Mouse (Mus musculus) forebrain, embryonic 11.5 days (tissue): ENCODE data around the gene Rab31. TPM values are rescaled to one million over a fixed set of nuclear protein-coding genes. Genes with fewer than 3 reads are reported as not detected.

Source experiments
- ATAC-seq: fragments of 200-750 bp; cut with Nextera tagmentation; replicated peaks from 2 replicates; pipeline ENCODE4 v1.8.0; 2017; ENCODE audit warnings: moderate TSS enrichment; ENCODE audit not compliant: low FRiP score
- DNase-seq: peaks from one replicate; pipeline ENCODE4 v3.0.0-alpha.2; 2017; ENCODE audit warnings: low spot score
- H3K27ac ChIP-seq: fragments of 300-500 bp; sonication (generic); 2 replicates; pipeline ENCODE4 v1.5.1; 2014; ENCODE audit warnings: low read depth, low read length
- H3K27me3 ChIP-seq: fragments of 300-500 bp; sonication (generic); 2 replicates; pipeline ENCODE4 v1.6.1; 2014; ENCODE audit warnings: mild to moderate bottlenecking, low read length, mixed read lengths; ENCODE audit not compliant: control insufficient read depth, insufficient read depth
- H3K36me3 ChIP-seq: fragments of 300-500 bp; sonication (generic); 2 replicates; pipeline ENCODE4 v1.6.1; 2014; ENCODE audit warnings: mild to moderate bottlenecking, low read length, moderate library complexity, mixed read lengths; ENCODE audit not compliant: control insufficient read depth, insufficient read depth
- H3K4me1 ChIP-seq: fragments of 300-500 bp; sonication (generic); replicated peaks from 2 replicates; pipeline ENCODE4 v1.6.1; 2014; ENCODE audit warnings: low read length, mixed read lengths; ENCODE audit not compliant: control insufficient read depth, insufficient read depth
- H3K4me2 ChIP-seq: fragments of 300-500 bp; sonication (generic); 2 replicates; pipeline ENCODE4 v1.6.1; 2014; ENCODE audit warnings: low read depth, mild to moderate bottlenecking, low read length, moderate library complexity, mixed read lengths; ENCODE audit not compliant: severe bottlenecking
- H3K4me3 ChIP-seq: fragments of 300-500 bp; sonication (generic); 2 replicates; pipeline ENCODE4 v1.5.1; 2014; ENCODE audit warnings: low read depth, low read length
- H3K9ac ChIP-seq: fragments of 300-500 bp; sonication (generic); 2 replicates; pipeline ENCODE4 v1.6.1; 2014; ENCODE audit warnings: low read length
- H3K9me3 ChIP-seq: fragments of 300-500 bp; sonication (generic); 2 replicates; pipeline ENCODE4 v1.6.1; 2016; ENCODE audit warnings: low read length, mixed read lengths; ENCODE audit not compliant: control insufficient read depth
- WGBS: fragments of 180-500 bp; shearing (Covaris S2); extraction: QIAGEN DNeasy Blood & Tissue Kit; methylation state at CpG from one replicate; pipeline ENCODE4 v1.1.7; 2014; 5-methylcytosine and 5-hydroxymethylcytosine counted together
- polyA plus RNA-seq: library from polyadenylated mRNA; unstranded; fragments of >200 nt; fragmentation: Nextera tagmentation; extraction: Ambion mirVana; gene quantifications from 2 replicates; pipeline ENCODE4 v1.2.1, GENCODE M21; 2014

The Rab31 gene
- polyA plus RNA-seq, 1 experiment from 2014 or later: 73.4 TPM

DNA sequence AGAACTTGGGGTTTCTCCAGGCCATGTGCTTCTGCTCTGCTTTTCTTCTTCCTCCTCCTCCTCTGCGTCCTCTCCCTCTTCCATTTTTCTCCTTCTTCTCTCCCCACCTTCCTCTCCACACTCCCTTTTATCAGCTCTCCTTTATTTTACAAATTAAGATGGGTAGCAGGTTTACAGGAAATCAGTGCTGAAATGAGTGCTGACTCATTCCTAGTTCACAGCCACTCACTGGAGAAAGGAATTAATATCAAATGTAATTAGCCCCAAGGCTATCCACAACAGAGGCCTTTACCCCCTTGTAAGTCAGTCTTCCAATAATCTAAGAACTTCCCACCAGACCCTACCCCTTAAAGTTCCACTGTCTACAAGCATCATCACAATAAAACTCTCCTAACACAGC, 3.7 kb upstream of the Rab31 start:
- no peaks in the 10 kb centered on the region for H3K36me3 ChIP-seq
- no peak overlapping the region for H3K27ac ChIP-seq
- WGBS: 93% methylated on average over 1 of the region's 1 CpGs
- H3K4me2 ChIP-seq: no peak overlapping the region
- no peak overlapping the region for H3K9ac ChIP-seq
- H3K27me3 ChIP-seq: no peaks in the 10 kb centered on the region
- ATAC-seq: no peak
- no peaks in the 10 kb centered on the region for H3K9me3 ChIP-seq
- no peak overlapping the region for H3K4me3 ChIP-seq
- peaks cover 2% of the 10 kb centered on the region; the same call in 1 of the 2 replicates for H3K4me1 ChIP-seq
- DNase-seq: no peak

GRCm38 (mm10) chr17:65774439-65774838, 1.9 kb upstream of the Rab31 start:
- H3K36me3 ChIP-seq: no peaks in the 10 kb centered on the region
- H3K9ac ChIP-seq: no peak overlapping the region
- H3K4me1 ChIP-seq: peaks cover 6% of the 10 kb centered on the region; the same call in 1 of the 2 replicates
- ATAC-seq (no peak), DNase-seq (no peak)
- H3K4me2 ChIP-seq: no peak overlapping the region
- H3K4me3 ChIP-seq: no peak overlapping the region
- 76% methylated on average over 7 of the region's 7 CpGs for WGBS
- no peaks in the 10 kb centered on the region for H3K9me3 ChIP-seq
- no peak overlapping the region for H3K27ac ChIP-seq
- no peaks in the 10 kb centered on the region for H3K27me3 ChIP-seq

DNA sequence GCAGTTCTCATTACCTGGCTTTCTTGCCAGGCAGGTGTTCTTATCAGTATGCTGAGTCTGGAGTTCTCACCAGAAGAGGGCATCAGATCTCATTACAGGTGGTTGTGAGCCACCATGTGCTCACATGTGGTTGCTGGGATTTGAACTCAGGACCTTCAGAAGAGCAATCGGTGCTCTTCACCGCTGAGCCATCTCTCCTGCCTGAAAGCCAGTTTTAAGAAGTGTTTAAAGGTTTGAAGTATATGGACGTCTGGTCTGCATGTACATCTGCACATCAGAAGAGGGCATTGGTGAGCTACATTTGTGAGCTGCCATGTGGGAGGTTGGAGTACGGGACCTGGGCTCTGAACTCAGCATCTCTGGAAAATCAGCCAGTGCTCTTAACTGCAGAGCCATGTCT, 1.1 kb upstream of the Rab31 start:
- Histone ChIP-seq H3K27ac (no peak overlapping the region), H3K4me2 (no peak overlapping the region), H3K9me3 (no peaks in the 10 kb centered on the region), H3K9ac (no peak overlapping the region), H3K36me3 (no peaks in the 10 kb centered on the region), H3K4me1 (peaks cover 9% of the 10 kb centered on the region), H3K4me3 (no peak overlapping the region), H3K27me3 (no peaks in the 10 kb centered on the region)
- ATAC-seq (no peak), DNase-seq (no peak)
- 67% methylated on average over 4 of the region's 4 CpGs for WGBS

DNA sequence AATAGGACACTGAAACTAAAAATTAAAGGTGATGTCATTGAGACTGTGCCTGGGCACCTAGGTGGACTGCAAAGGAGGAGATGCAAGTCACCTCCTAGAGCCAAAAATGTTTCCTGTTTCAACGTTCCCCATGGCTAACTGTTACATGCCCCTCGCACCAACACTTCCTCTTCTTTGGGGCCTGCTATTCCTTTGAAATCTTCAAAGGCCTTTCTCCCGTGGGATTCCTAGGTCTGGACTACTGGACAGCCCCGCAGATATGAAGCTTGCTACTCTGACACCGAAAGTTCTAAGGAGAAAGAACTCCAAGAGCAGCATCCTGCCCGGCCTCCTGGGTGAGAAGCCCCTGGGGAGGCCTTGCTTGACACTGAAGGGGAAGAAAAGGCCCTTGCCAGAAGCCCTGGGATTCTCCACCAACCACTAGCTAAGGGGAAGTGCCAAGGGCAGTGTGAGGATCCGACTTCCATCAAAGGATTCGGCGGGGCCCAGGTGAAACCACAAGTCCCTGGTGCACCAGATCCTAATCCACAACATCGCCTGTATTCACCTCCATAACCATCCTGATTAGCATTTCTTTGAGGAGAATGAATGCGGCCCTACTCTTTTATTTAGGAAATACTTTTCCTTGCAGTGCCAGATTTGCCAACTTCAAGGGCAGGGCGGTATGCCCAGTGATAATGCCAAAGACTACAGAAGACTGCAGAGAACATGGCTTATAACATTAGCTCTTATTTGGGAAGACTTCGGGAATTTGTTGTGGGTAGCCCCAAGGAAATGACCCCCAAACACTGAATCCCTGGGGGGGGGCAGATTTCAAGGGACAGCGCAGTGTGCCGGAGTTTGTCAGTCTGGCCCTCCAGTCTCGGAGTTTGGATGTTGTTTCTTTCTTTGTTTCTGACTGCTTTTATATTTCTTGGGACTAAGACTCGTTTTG, 1.3 kb downstream of the Rab31 start:
- Histone ChIP-seq H3K27me3 (no peaks in the 10 kb centered on the region), H3K36me3 (no peaks in the 10 kb centered on the region), H3K4me3 (peak overlapping the region; percentile 75), H3K4me1 (peaks cover 9% of the 10 kb centered on the region), H3K4me2 (peak overlapping the region; percentile 83), H3K9ac (peak overlapping the region; percentile 89), H3K27ac (no peak overlapping the region), H3K9me3 (no peaks in the 10 kb centered on the region)
- DNase-seq: peak; percentile 53
- ATAC-seq: 0 out of 2 replicates have a peak, but pooled peaks have one; percentile 4
- 27% methylated on average over 17 of the region's 17 CpGs for WGBS

DNA sequence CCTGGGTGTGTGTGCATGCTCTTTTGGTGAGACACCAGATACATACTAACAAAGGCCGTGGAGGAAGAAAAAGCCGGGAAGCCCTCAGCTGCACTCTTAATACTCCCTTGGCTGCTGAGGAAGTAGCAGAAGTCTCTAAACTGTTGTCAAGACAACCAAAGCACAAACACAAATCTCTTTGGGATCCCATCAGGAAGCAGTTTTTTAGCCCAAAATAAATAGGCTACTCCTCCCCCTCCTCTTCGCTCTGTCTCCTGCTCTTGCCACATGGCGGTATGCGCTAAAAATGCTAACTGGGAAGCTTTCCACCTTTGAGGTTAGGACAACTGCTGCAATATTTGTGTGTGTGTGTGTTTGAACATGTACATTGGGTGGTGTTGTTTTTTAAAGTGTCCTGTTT, 4.1 kb downstream of the Rab31 start:
- ATAC-seq (no peak), DNase-seq (no peak)
- H3K9ac ChIP-seq: no peak overlapping the region
- H3K27ac ChIP-seq: no peak overlapping the region
- H3K9me3 ChIP-seq: no peaks in the 10 kb centered on the region
- WGBS: 78% methylated on average over 5 of the region's 5 CpGs
- H3K4me1 ChIP-seq: peaks cover 9% of the 10 kb centered on the region
- no peaks in the 10 kb centered on the region; the same call in 1 of the 2 replicates for H3K36me3 ChIP-seq
- no peak overlapping the region for H3K4me3 ChIP-seq
- no peaks in the 10 kb centered on the region for H3K27me3 ChIP-seq
- no peak overlapping the region for H3K4me2 ChIP-seq

GRCm38 (mm10) chr17:65763221-65763620, 9.3 kb downstream of the Rab31 start:
- Histone ChIP-seq H3K4me3 (no peak overlapping the region), H3K4me2 (no peak overlapping the region), H3K27me3 (no peaks in the 10 kb centered on the region), H3K27ac (no peak overlapping the region), H3K4me1 (no peaks in the 10 kb centered on the region), H3K9me3 (no peaks in the 10 kb centered on the region; the same call in 1 of the 2 replicates), H3K9ac (no peak overlapping the region), H3K36me3 (peaks cover 3% of the 10 kb centered on the region; the same call in 1 of the 2 replicates)
- 96% methylated on average over 14 of the region's 14 CpGs for WGBS
- no peak for DNase-seq
- no peak for ATAC-seq

GRCm38 (mm10) chr17:65757150-65757549, 15.4 kb downstream of the Rab31 start:
- Histone ChIP-seq H3K9me3 (no peaks in the 10 kb centered on the region), H3K27ac (no peak overlapping the region), H3K27me3 (no peaks in the 10 kb centered on the region), H3K9ac (no peak overlapping the region), H3K4me1 (no peaks in the 10 kb centered on the region), H3K36me3 (peaks cover 3% of the 10 kb centered on the region; the same call in 1 of the 2 replicates), H3K4me3 (no peak overlapping the region), H3K4me2 (no peak overlapping the region)
- ATAC-seq (no peak), DNase-seq (no peak)
- WGBS: 90% methylated on average over 6 of the region's 6 CpGs

DNA sequence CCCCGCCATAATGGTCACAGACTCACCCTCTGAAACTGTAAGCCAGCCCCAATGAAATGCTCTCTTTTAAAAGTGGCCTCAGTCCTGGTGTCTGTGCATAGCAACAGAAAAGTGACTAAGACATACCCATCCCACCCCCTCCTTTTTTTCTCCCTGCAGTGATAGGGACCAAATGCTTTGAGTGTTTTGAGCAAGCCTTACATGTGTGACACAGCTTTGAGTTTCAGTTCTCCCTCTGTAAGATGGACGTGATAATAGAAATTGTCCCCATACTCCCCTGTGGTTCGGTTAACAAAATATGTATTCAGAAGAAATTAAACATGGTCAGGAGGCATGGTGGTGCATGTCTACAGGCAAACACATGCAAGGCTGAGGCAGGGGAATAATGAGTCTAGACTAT, 16.7 kb downstream of the Rab31 start:
- H3K4me1 ChIP-seq: no peaks in the 10 kb centered on the region
- H3K36me3 ChIP-seq: peaks cover 3% of the 10 kb centered on the region; the same call in 1 of the 2 replicates
- no peaks in the 10 kb centered on the region for H3K27me3 ChIP-seq
- H3K4me2 ChIP-seq: no peak overlapping the region
- no peak overlapping the region for H3K4me3 ChIP-seq
- no peak overlapping the region for H3K9ac ChIP-seq
- WGBS: 96% methylated on average over 3 of the region's 3 CpGs
- DNase-seq (no peak), ATAC-seq (no peak)
- H3K9me3 ChIP-seq: no peaks in the 10 kb centered on the region
- H3K27ac ChIP-seq: no peak overlapping the region
